Mouse (Mus musculus) left cerebral cortex, adult 9 months (tissue): Measurements from ENCODE around the gene Gm10959.
"Not testable (repeated sequence)": the region's sequence is repeated elsewhere in the genome, so short reads cannot be mapped to it uniquely, and the experiment has no call there.

Source experiments
- DNase-seq, 2 experiments: peaks; one replicate each; pipeline ENCODE4 v3.0.0; 2022; ENCODE audit warnings: low spot score in 2 of 2

Gene Gm10959

DNA sequence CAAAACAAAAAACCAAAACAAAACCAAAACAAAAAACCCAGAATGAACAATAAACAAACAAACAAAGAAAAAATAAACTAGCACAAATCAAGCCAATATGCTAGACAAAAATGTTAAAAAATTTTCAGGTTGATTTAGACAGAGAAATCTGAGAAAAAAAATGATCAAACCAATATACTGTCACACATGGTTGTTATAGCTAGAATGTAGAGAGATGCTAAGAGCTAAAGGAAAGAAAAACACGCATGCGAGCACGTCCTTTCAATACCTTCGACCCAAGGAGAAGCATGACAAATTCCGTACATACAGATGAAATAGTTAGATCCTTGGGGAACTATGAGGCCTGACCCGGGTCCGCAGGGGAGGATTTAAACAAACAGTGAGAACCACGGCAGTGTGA lies at the start of gene Gm10959:
Gene Gm10959 (minus strand): TSS at position 101 of the 400 bp plus-strand sequence.
- no peak for DNase-seq

DNA sequence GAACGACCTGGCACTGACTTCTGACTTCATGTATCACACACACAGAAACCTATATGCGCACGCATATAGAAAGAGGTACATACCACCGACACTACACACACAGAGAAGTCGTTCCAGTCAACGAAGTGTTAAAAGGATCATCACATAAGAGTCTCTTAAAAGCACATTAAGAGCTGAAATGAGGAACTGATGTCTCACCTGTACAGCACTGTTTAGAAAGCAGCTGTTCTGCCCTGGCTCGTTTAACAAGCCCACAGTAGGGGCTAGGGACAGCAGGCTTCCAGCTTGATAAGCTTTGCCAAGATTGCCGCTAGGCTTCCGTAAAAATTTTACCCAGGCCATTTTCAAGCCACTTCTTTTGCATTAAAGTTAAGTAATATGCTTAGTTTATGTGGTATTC lies 49.2 kb upstream of the Gm10959 start:
- no peak for DNase-seq

DNA sequence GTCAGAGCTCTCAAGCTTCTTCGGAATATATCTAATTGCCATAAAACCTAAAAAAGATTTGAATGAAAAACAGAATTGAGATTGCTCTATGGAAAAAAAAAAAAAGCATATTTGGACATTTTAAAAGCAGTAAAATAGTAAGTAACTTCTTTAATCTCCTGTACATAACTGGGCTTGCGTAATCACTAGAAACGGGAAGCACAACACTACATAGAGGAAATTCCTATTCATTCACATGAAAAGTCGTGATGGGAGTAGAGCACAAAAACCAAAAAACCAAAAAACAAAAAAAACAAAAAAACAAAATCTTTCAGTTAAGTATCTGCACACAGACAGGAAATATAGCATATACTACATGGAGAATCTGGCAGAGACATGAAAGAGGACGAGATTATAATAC lies 45.1 kb upstream of the Gm10959 start:
- DNase-seq, result no peak

DNA sequence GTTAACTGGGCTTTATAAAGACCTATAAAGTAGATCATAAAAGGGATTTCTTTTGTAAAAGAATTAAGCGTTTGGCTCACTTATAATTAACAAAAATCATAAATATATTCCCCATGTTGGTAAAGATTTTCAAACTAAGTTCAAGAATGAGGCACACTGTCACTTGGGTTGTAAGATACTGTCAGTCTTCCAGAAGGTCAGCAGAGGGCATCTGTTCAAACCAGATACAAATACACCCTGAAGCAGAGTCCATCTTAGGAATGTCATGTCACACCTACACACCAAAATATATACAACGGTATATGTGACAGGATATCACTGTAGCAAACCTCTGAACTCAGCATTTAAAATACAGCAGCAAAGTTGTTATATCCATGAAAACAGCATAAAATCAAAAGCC lies 31.0 kb upstream of the Gm10959 start:
- no peak for DNase-seq

DNA sequence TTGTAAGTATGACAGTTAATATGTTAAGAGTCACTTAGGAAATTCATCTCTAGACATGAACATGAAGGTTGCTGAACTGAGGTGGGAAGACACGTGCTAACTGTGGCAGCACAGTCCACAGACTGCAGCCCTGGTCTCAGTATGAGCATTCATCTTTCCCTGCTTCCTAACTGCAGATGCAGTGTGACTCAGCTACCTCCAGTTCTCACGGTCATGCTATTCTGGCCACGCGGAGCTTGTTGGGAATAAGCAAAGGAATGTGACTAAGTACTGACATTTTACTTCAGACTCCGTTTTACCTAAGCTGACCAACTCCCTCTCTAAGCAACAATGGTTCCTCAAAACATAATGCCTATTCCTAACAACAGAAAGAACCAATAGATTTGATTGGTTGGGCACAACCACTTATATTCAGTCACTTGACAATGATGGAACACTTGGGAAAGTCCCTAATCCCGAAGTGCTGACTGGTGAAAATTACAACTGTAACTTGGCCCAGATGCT lies 24.3 kb upstream of the Gm10959 start:
- DNase-seq, result no peak

DNA sequence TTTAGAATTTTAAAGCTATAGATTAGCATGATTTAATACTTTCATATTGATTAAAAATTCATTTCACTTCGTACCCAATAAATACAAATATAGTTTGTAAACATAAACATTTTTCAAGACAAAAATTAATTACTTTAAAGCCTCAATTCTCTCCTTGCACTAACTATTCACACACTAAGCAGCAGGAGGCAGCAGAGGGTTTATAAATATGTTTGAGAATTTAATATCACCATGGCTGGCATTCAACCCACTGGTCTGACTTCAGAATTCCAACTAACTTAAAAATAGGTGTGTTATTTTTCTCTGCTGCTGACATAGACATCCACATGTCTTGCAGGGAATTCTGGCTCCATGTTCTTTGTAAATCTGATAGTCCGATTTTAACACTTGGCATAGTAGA lies 20.1 kb upstream of the Gm10959 start:
- peak in 1 of 2 experiments; percentile 56 for DNase-seq

DNA sequence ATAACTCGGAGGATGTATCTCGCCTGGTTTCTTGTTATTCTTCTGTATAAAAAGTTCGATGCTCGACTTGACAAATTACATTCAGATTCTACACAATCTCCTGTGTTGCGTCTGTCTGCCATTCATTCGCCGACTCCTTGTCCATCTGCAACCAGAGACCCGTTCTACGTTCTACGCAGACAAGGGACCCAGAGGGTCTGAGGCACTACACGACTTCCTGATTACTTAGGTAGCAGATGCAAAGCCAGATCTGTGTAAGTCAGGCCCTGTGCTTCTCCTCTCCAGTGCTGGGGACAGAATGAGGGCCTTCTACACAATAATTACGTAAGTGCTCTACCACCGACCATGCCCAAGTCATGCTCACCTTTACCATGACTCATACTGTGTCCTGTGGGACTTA lies 18.0 kb upstream of the Gm10959 start:
- DNase-seq, result not testable (repeated sequence)

DNA sequence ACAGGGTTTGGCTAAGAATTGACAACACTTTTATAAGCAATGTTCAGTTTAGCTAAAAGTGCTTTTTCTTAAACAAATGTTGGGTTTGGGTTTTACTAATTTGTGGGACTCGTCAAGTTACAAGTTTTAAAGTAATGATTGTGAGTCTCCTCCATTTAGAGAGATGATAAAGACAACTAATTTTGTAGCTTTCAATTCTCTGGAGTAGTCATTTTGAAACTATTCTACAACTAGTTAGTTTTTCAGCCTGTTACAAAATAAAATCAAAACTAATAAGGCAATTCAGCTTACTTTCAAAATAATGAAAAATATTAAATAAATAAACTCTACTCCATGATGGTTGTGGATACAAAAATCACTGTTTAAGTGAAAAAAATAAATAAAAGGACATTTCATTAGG lies 13.3 kb upstream of the Gm10959 start:
- no peak for DNase-seq

DNA sequence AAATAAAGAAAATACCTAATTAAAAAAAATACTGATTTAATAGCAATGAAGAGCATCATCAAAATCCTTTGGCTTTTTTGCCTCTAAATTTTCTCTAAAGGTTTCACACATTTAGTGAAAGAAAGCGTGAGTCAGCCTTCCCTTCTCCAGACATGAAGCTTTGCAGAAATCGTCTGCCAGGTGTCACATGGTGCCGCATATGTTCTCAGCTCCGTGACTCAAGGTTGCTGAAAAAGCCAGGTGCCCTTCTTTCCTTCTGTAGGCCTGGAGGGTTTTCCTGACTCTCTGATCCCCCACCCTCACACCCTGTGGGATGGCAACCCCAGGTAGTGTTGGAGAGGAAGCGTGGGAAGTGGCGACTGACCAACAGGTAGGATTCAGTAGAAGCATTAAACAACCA lies 10.6 kb upstream of the Gm10959 start:
- peak in 1 of 2 experiments; percentile 62 for DNase-seq

DNA sequence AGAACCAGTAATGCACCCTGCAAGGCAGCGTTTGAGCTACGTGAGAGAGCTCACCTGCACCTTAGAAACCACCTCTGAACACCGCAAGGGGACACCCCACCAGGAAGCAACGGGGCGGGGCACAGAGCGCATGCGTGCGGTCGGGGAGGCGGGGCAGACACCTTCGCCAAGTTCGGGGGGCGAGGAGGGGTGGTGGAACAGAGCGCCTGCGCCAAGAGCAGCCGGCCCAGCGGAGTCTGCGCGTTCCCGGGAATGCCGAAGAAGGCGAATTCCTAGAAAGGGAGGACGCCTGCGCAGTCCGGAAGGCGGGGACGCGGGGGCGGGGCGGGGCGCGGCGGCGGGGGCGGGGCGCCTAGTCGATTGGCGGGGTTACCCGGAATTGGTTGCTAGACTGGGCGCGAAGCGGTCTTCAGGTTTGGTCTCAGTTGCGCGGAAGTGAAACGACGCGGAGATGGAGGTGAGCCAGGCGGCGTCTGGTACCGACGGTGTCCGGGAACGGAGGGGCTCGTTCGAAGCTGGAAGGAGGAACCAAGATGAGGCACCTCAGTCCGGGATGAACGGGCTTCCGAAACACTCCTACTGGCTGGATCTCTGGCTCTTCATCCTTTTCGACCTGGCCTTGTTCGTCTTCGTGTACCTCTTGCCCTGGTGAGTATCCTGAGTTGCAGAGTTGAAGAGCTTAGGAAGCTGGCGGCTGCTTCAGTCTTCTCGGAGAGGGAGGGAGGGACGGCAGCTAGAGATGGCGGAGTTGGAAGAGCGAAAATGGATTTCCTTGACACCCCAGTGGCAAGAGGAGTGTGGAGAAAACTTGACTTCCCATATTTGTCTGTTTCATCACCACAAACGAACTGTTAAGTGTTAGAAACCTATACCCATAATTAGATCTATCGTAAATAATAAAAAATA lies 5.1 kb upstream of the Gm10959 start, which contains the start of gene 1810037I17Rik:
Gene 1810037I17Rik (plus strand): TSS at position 195 of the 906 bp plus-strand sequence.
- peak; percentile 92 to 96 for DNase-seq

DNA sequence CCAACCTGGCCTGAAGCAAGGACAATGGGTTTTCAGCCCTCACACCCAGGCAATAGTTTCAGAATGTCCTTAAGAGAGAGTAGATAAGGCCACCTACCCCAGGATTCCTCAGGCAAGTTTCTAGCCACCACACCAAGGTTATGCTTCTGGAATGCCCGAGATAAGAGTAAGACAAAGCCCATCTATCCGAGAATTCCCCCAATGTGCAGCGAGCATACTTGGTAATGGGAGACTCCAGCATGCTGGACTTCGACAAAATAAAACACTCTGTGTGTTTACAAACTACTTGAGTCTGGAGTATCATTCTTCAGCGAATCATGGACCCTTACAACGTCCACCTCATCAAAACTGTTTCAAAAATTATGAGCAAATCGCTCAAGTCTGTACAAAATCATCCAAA lies 4.0 kb upstream of the Gm10959 start:
- no peak for DNase-seq

DNA sequence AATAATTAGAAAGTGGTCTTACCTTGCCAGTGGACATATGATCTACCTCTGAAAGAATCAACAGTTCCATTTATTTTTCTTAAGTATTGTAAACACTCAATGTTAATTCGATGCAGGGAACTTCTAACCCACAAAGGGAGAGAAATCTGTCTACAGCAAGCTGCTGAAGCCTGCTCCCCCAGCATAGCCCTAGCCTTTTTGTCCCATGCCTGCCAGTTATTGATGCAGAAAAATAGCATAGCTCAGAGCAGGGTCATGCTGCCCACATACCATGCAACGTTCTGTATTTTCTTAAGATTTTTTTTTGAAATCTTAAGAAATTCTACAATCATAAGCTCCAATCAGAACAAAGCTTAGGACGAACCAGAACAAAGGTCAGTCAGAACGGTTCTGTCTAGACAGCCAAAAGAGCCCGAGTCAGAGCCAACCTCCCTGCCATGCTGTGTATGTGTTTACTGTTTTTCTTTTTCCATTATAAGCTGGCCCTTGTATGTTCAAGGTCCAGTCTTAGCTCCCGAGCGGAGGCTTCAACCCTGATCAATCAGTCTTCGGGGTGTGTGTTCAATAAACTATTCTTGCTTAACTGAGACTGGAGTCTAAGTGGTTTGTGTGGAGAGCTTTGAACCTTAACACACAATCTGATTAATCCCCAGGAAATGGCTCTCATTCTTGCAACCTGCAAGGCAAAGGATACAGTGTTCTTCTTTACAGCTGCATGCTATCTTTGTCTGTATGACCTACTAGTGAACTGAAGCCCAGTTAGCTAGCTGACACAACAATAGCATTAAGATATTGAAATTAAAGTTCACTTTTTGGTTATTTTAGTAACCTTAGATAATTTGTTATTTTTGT lies 2.7 kb upstream of the Gm10959 start:
- DNase-seq, result no peak

DNA sequence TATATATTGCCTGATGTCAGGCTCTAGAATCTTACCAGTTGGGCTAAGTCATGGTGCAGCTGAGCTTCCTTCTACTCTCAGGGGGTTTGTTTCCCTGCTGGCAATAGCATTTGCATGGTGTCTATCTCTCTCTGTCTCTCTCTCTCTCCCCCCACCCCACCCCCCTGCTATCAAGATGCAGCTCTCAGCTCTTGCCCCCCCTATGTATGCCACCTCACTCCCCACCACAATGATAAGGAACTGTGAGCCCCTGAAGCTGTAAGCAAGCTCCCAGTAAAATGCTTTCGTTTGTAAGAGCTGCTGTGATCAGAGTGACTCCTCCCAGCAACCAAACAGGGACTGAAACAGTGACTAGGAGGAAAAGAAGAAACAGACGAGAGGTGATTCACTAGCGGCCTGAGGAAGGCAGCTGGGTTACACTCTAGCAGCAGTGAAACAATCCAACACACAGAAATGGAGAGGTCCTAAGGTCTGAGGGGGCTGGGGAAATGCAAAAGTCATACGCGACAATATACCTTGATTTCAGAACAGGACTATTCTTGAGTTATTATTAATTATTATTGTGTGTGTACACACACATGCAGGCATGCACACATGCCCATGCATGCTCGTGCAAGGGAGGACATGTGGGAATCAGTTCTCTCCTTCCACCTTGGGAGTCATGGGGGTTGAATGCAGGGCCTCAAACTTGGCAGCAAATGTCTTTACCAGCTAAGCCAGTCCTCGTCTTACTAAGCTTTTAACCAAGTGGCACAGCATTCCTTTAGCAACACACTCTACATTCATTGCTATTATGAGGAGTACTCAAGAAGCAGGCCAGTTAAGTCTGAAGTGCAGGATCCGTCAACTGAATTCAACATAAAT lies 1.6 kb upstream of the Gm10959 start:
- DNase-seq, result no peak

DNA sequence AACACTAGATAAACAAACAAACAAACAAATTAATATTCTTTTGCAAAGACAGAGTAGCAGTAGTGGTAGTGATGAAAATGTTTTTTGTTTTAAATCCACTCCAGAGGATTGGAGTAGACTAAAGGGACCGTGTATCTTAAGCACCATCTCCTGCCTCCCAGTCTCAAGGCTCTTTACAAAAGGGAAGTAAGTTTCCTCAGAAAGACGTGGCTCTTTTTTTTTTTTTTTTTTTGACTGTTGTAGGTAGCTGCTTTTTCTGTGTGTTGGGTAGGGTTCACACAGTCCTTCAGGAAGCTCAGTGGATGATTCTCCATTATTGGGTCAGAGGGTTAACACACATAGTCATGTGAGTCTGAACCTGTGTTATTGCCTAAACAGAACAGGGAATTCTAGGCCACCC lies 488 bp downstream of the Gm10959 start:
- DNase-seq, result no peak

DNA sequence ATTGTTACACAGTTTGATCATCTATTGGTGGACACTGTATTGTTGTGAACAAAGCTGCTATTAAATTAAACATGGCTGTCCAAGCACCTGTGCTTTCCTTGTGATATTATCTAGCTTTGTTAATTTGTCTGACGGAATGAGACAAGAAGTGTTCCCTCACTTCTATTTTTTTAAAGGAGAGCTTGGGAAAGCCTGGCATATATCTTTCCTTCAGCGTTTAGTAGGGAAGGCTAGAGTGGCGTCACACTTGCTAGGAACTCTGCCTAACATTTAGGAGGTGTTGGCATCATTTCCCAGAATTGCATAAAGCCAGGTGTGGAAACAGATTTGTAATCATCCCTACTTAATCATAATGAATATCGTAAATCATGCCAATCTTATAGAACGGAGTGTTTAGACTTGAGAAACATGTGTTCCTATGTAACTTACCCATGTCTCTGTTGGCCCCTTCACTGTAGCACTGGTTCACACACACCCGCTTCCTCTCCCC lies 2.9 kb downstream of the Gm10959 start:
- no peak for DNase-seq

DNA sequence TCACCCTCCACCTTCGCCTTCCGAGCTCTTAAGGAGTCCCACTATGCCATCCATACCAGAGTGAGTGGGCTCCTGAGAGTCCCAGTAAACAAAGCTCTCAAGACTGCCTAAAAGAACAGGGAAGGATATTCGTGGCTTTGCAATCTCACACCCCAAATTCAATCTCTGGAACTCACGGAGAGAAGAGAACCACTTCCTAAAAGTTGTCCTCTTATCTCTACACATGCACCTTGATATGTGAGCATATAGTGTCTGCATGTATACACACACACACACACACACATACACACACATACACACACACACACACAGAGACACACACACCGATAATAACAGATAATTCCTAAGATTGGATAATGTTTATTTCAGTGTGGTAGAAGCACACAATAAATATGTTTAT lies 3.7 kb downstream of the Gm10959 start:
- DNase-seq, result no peak

DNA sequence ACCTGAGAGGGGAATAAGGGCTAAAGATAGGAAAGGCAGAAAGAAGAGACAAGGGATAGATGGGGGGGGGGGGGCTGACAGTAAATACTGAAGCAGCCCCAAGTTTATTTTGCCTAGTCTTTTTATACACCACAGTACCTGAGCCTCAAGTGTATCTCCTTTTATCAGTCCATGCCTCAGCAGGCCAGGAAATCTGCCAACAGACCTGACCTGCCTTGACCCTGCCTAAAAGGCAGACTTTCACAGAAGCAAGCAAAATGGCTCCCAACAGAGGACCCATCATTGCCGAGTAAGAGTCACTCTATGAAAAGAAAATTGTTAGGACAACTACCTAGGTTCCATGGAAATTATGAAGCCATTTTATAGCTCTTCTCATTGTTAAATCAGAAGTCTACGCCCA lies 11.3 kb downstream of the Gm10959 start:
- DNase-seq, result no peak

DNA sequence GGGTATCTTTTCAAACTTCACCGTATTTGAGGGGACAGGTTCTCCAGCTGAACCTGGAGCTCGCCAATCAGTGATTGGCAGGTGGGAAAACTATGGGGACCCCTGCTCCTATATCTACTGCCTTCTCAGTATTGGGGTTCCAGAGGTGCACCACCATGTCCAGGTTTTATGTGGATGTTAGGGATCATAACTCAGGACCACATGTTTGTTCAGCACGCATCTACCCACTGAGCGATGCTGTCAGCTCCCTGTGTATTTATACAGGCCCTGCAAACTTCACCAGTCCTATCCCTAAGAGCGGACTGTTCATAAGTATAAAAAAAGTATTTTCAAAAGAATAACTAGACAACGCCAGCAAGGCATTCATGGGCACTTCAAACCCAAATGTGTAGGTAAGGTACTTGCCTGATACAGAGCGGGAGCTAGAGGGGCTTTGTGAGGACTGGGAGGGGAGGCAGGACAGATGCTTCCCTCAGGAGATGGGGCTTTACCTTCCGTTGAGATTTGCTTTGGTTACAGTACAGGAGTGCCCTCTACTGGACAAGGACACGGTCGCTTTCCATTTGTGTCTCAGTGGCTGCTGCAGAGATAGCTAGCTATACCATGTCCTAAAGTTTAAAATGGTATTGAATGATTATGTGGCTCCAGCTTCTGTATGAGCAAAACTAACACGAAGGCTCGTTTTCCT lies 15.3 kb downstream of the Gm10959 start:
- DNase-seq, result peak in 1 of 2 experiments; percentile 47

DNA sequence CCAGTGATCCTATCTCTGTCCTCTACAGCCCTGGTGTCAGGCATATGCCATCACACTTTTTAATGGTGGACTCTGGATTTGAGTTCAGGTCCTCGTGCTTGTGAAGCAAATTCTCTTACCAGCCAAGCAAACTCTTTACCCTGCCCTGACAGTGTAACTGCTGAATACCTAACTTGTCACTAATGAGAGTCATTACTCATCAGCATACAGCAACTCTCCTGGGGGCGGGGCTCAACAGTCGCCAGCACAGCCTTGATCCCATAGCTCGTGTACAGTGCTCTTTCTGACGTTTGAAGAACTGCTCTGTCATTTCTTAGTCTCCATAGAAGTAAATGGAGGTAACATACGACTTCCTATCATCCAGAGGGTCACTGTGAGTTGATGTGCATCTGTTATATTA lies 20.9 kb downstream of the Gm10959 start:
- no peak for DNase-seq

DNA sequence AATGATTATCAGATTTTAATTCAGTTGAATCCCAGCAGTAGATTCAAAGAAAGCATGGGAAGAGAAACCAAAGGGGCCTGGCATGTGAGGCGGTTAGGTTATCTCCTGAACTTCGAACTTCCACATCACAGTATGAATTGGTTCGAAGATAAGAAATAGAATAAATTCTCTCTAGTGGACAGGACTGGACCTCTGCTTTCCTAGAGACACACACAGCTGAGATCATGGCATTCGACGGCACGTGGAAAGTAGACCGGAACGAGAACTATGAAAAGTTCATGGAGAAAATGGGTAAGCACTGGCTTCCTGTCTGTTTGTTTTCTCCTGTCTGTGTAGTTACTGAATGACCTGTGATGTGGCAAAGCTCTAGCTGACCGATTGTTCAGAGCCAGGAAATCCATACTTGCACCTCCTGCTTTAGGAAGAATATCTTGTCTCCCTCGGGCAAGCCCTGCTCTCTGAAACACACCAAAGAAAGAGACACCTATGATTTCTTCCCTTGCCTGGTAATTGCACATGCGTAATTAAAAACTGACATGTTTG lies 23.9 kb downstream of the Gm10959 start:
- DNase-seq, result no peak
